Mouse (Mus musculus) liver, postnatal 0 days (tissue): ENCODE data around the gene Olr1. TPM values are rescaled to one million over a fixed set of nuclear protein-coding genes. Genes with fewer than 3 reads are reported as not detected.

Source experiments
- ATAC-seq: fragments of 200-750 bp; cut with Nextera tagmentation; 2 replicates; pipeline ENCODE4 v1.8.0; 2017; ENCODE audit warnings: mild to moderate bottlenecking, moderate library complexity
- DNase-seq: peaks from one replicate; pipeline ENCODE4 v3.0.0-alpha.2; 2016
- H3K27ac ChIP-seq: fragments of 300-500 bp; sonication (generic); 2 replicates; pipeline ENCODE4 v1.5.1; 2014; ENCODE audit warnings: antibody characterized with exemption, moderate library complexity, mild to moderate bottlenecking, low read depth
- H3K27me3 ChIP-seq: fragments of 300-500 bp; sonication (generic); 2 replicates; pipeline ENCODE4 v1.6.1; 2014; ENCODE audit warnings: low read length, control low read depth, mixed read lengths; ENCODE audit not compliant: insufficient read depth
- H3K36me3 ChIP-seq: fragments of 300-500 bp; sonication (generic); replicated peaks from 2 replicates; pipeline ENCODE4 v1.6.1; 2014; ENCODE audit warnings: mild to moderate bottlenecking, control low read depth, low read length, moderate library complexity, mixed read lengths; ENCODE audit not compliant: insufficient read depth
- H3K4me1 ChIP-seq: fragments of 300-500 bp; sonication (generic); 2 replicates; pipeline ENCODE4 v1.6.1; 2014; ENCODE audit warnings: antibody characterized with exemption, mild to moderate bottlenecking, control low read depth; ENCODE audit not compliant: insufficient read depth
- H3K4me2 ChIP-seq: fragments of 300-500 bp; sonication (generic); 2 replicates; pipeline ENCODE4 v1.6.1; 2014; ENCODE audit warnings: low read depth, mild to moderate bottlenecking, low read length, moderate library complexity, mixed read lengths
- H3K4me3 ChIP-seq: fragments of 300-500 bp; sonication (generic); 2 replicates; pipeline ENCODE4 v1.5.1; 2014; ENCODE audit warnings: low read depth, low read length
- H3K9ac ChIP-seq: fragments of 300-500 bp; sonication (generic); replicated peaks from 2 replicates; pipeline ENCODE4 v1.6.1; 2014; ENCODE audit warnings: mild to moderate bottlenecking, moderate library complexity
- H3K9me3 ChIP-seq: fragments of 300-500 bp; sonication (generic); 2 replicates; pipeline ENCODE4 v1.6.1; 2016; ENCODE audit warnings: mild to moderate bottlenecking, control low read depth, low read length, mixed read lengths
- CTCF ChIP-seq: sonication (generic); IDR thresholded peaks from 2 replicates; pipeline ENCODE4 v1.5.1; 2016; ENCODE audit warnings: antibody characterized with exemption, low read depth
- EP300 ChIP-seq: IDR thresholded peaks from 2 replicates; pipeline ENCODE4 v1.6.1; 2016; ENCODE audit warnings: antibody characterized with exemption, low read depth, mild to moderate bottlenecking
- WGBS: fragments of 180-500 bp; shearing (Covaris S2); extraction: QIAGEN DNeasy Blood & Tissue Kit; methylation state at CpG from one replicate; pipeline ENCODE4 v1.1.7; 2014; ENCODE audit not compliant: insufficient replicate concordance; 5-methylcytosine and 5-hydroxymethylcytosine counted together
- polyA plus RNA-seq: library from polyadenylated mRNA; unstranded; fragments of >200 nt; fragmentation: Nextera tagmentation; extraction: Ambion mirVana; gene quantifications from 2 replicates; pipeline ENCODE4 v1.2.1, GENCODE M21; 2015

The Olr1 gene
- polyA plus RNA-seq, 1 experiment from 2014 or later = 0.70 TPM

DNA sequence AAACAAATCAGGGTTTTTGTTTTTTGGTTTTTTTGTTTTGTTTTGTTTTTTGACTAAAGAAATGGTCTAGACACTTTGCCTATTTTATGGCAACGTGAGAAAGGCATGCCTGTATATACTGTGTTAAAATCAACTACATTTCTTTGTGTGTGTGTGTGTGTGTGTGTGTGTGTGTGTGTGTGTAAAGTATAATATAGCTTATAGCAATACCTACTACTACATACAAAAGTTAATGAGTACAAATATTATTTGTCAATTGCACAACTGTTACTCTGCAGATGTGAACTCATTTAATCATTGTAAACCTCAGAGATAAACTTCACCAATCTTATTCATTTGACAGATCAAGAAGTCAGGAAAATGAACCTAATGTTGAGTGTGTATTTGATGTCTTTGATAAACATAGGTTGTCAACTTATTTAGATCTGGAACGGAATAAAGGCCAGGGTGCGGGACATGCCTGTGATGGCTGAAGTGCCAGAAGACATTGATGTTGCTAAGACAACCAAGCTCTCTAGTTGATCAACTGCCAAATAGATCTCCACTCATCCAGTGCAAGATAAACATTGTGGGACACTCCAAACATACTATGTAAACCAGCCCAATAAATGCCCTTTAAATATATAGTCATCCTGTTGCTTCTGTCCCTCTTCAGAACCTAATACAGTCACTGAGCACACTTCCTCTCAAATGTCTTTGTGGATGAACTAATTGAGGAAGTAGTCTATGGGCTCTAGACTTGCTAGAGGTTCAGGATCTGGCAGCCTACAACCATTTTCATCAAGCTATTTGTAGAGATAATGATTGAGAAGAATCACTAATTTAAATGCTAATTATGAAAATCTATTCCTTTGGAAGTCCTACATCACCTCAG lies 9.4 kb downstream of the Olr1 start:
- 63% methylated on average over 3 of the region's 3 CpGs for WGBS
- TF ChIP-seq EP300 (no peak), CTCF (no peak)
- Histone ChIP-seq H3K36me3 (no peaks in the 10 kb centered on the region), H3K9me3 (no peaks in the 10 kb centered on the region), H3K4me3 (no peak overlapping the region), H3K27ac (no peak overlapping the region), H3K4me1 (0 out of 2 replicates have a peak, but pooled peaks cover 4% of the 10 kb centered on the region), H3K9ac (no peak overlapping the region), H3K4me2 (no peak overlapping the region), H3K27me3 (no peaks in the 10 kb centered on the region)
- peak; percentile 75 for ATAC-seq
- no peak for DNase-seq

DNA sequence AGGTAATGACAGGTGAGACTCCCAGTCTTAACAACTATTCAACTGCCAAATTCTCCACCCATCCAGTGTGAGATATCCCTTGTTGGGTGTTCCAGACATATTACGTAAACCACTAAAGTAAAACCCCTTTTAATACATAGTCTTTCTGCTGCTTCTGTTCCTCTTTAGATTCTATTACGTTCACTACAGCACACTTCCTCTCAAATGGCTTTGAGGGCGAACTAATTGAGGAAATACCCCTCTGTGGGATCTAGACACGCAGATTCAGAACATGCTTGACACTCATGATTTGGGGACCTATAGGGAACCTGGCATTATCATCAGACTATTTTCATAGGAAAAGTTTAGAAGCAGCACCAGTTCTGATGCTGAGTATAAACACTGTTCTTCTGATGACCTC lies 12.0 kb downstream of the Olr1 start:
- no peak overlapping the region for H3K4me3 ChIP-seq
- no peaks in the 10 kb centered on the region for H3K36me3 ChIP-seq
- 35% methylated on average over 4 of the region's 4 CpGs for WGBS
- ATAC-seq (no peak), DNase-seq (no peak)
- TF ChIP-seq EP300 = no peak
- no peaks in the 10 kb centered on the region for H3K27me3 ChIP-seq
- H3K4me2 ChIP-seq = no peak overlapping the region
- H3K4me1 ChIP-seq = 0 out of 2 replicates have a peak, but pooled peaks cover 4% of the 10 kb centered on the region
- H3K9ac ChIP-seq = no peak overlapping the region
- no peak overlapping the region for H3K27ac ChIP-seq
- no peaks in the 10 kb centered on the region for H3K9me3 ChIP-seq

DNA sequence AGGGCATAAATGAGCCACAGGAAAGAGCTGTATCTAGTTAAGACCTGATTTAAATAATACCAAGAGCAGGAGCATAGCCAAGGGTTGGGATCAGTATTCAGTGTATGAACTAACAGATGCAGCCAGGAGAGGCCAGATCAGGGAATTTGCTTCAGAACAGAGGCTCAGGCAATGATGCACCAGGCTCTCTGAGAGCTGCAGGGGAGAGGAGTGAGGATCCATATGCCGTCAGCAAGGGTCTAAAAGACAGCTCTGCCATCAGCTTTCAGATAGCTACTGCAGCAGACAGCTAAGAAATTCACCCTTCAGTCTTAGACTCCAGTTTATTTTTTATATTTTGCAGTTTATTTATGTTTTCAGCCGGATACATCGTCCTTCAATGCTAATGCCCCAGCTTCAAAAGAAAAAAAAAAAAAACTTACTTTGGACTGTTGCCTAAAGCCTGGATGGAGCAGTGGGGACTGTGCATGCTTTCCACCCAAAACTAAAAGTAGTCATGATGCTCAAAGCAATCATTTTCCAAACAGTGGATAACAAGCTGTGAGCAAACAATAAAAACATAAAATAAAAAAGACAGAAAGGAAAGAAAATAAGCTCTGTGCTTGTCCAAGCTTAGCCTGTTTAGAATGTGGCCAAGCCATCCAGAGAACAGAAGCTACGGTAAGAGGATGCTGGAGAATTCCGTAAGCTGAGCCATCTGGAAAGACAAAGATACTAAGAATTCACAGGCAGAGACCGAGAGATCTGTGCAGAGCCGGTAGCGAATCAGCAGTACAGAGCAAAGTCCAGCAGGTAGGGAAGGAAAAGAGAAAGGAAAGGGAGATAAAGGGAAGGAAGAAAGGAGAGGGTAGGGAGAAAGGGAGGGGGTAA lies 26.6 kb downstream of the Olr1 start:
- TF ChIP-seq EP300 (no peak), CTCF (no peak)
- no peak for ATAC-seq
- H3K9ac ChIP-seq = no peak overlapping the region
- 74% methylated on average over 8 of the region's 8 CpGs for WGBS
- H3K4me3 ChIP-seq = no peak overlapping the region
- H3K27me3 ChIP-seq = no peaks in the 10 kb centered on the region
- H3K4me1 ChIP-seq = no peaks in the 10 kb centered on the region
- no peaks in the 10 kb centered on the region for H3K9me3 ChIP-seq
- no peak overlapping the region for H3K4me2 ChIP-seq
- H3K36me3 ChIP-seq = no peaks in the 10 kb centered on the region
- DNase-seq = no peak
- H3K27ac ChIP-seq = no peak overlapping the region

DNA sequence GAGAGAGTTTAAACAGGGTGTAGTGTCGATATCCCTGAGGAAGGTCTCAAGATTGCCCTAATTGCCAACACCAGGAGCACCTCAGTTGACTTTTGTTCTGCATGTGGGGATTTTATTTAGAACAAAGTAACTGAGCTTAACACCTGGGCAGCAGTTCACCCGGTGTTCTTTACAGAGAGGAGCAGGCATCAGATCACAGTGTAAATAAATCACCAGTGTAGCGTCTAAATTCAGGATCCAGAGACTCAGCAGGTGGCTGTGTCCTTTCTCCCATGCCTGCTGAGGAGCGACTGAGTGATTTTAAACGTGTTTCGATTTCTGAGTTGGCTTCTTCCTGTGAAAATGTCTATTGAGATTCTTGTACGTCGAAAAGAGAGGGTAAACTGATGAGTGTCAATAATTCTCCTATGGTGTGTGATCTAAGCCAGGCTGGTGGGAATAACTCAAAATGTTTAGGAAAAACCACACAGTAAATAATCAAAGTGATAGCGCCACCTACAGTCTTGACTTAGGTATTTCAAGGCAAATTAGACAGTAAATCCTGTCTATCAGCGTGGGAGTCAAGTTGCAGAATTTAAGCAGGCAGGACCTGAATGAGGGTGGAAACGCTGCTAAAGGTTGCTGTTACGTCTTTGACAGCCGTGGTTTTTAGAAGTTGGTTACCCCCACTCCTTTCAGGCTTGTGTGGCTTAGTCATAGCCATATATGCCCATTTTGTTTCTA lies 30.4 kb downstream of the Olr1 start:
- H3K9me3 ChIP-seq = no peaks in the 10 kb centered on the region
- H3K27me3 ChIP-seq = no peaks in the 10 kb centered on the region
- ATAC-seq (peak; percentile 40), DNase-seq (no peak)
- H3K36me3 ChIP-seq = no peaks in the 10 kb centered on the region
- WGBS = 31% methylated on average over 13 of the region's 13 CpGs
- H3K27ac ChIP-seq = no peak overlapping the region
- no peaks in the 10 kb centered on the region for H3K4me1 ChIP-seq
- H3K4me2 ChIP-seq = peak overlapping the region; percentile 34
- TF ChIP-seq EP300 (no peak), CTCF (peak; percentile 73)
- no peak overlapping the region for H3K9ac ChIP-seq
- H3K4me3 ChIP-seq = no peak overlapping the region

DNA sequence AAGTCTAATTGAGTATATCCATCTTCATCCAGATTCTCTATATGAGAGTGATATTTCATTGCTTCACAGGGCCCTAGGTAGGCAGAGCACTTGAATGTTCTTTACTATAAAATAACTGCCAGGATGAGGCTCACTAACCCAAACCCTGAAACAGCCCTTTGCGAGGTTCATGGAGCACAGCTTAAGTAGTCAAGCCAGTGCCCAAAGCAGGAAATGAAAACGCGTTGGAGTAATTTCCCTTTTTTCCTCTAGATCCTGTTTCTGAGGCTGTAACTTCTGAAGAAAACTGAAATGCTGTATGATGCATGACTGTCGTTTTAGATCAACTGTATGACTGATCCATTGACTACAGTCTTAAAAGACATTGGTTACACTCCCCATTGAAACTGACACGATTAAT lies 34.3 kb downstream of the Olr1 start:
- Histone ChIP-seq H3K4me2 (no peak overlapping the region), H3K36me3 (no peaks in the 10 kb centered on the region), H3K4me1 (no peaks in the 10 kb centered on the region; the same call in 1 of the 2 replicates), H3K9ac (no peak overlapping the region), H3K4me3 (no peak overlapping the region), H3K27ac (peak overlapping the region; percentile 8; the same call in 1 of the 2 replicates), H3K9me3 (no peaks in the 10 kb centered on the region), H3K27me3 (no peaks in the 10 kb centered on the region)
- ATAC-seq (no peak), DNase-seq (no peak)
- TF ChIP-seq EP300 = no peak
- TF ChIP-seq CTCF = no peak
- WGBS = 36% methylated on average over 5 of the region's 5 CpGs

DNA sequence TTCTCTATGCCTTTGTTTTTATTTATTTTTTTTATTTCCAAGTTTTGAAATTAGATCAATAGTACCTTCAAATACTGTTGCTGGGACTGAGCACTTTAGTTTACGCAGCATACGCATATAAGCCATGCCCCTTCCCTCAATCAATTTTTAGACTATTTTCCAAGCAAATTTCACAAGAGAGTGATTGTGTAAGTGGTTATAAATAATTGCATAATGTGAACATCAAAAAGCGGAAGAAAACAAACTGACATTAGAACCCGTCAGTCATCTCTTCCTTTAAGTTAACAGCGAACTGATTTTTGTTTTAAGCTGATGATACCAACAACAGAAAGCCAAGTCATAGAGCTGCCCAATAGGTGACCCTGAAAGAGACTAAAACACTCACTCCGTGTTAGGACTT lies 35.6 kb downstream of the Olr1 start:
- H3K9me3 ChIP-seq = no peaks in the 10 kb centered on the region
- 60% methylated on average over 6 of the region's 6 CpGs for WGBS
- DNase-seq = no peak

More for the DNA sequence above, 35.6 kb downstream of the Olr1 start:
- Histone ChIP-seq H3K9ac (no peak overlapping the region), H3K27me3 (no peaks in the 10 kb centered on the region), H3K4me3 (no peak overlapping the region), H3K4me2 (no peak overlapping the region), H3K36me3 (no peaks in the 10 kb centered on the region), H3K27ac (no peak overlapping the region), H3K4me1 (no peaks in the 10 kb centered on the region; the same call in 1 of the 2 replicates)
- peak; percentile 37; the same call in 1 of the 2 replicates for TF ChIP-seq EP300
- TF ChIP-seq CTCF = no peak
- ATAC-seq = no peak
